In the genomic region with DNA sequence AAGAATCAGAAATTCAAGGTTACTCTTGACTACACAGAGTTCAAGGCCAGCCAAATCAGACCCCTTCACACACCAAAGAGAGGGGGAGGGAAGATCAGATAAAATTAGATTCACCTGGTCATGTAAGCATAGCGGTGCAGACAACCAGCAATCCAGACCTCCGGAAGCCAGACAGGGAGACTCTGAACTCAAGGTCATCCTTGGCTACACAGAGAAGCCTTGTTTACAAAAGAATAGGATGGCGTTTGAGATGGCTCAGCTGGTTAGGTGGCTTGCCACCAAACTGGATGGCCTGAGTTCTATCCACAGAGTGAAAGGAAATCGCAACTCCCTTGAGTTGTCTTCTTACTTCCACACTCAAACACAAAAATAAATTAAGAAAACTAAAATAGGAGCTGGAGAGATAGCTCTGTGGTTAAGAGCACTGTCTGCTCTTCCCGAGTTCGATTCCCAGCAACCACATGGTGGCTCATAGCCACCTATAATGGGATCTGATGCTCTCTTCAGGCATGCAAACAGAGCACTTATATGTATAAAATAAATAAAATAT, we compare ENCODE assay signal across 12 mouse cellular contexts. TPM values are rescaled to one million over a fixed set of nuclear protein-coding genes. Genes with fewer than 3 reads are reported as not detected.
DNase-seq lines count a peak whose midpoint lies in the region; ATAC-seq and TF ChIP-seq lines count a peak whose summit lies in the region.
"Had no signal": no experiment of that assay in that cellular context is flagged by ENCODE, and none has a peak within 500 bp of the region (broad histone marks: within the 10 kb centered on the region; RNA-seq: fewer than 3 reads in every experiment).

No protein-coding gene starts in this region.

- 68% methylated on average over 6 of the region's 6 CpGs for WGBS in heart, embryonic 11.5 days (ENCODE audit: insufficient replicate concordance)
- WGBS in midbrain, embryonic 11.5 days: 76% methylated on average over 6 of the region's 6 CpGs
- WGBS in midbrain, embryonic 10.5 days: 76% methylated on average over 6 of the region's 6 CpGs
- WGBS in limb, embryonic 12.5 days: 76% methylated on average over 6 of the region's 6 CpGs
- WGBS in stomach, postnatal 0 days: 43% methylated on average over 6 of the region's 6 CpGs

- H3K9ac ChIP-seq in heart, embryonic 11.5 days (ENCODE audit: low read depth, low read length): no peak overlapping the region
- no peak overlapping the region for H3K9ac ChIP-seq in midbrain, embryonic 11.5 days (ENCODE audit: low read length)
- H3K9ac ChIP-seq in limb, embryonic 12.5 days (replicated peaks): no peak overlapping the region
- no peak overlapping the region for H3K9ac ChIP-seq in stomach, postnatal 0 days (ENCODE audit: low read length)

- TF ChIP-seq CTCF in stomach, postnatal 0 days (IDR thresholded peaks at IDR 0.05; ENCODE audit: low read depth): no peak

- no peaks in the 10 kb centered on the region for H3K9me3 ChIP-seq in heart, embryonic 11.5 days (replicated peaks; ENCODE audit: control insufficient read depth, low read length)
- H3K9me3 ChIP-seq in midbrain, embryonic 11.5 days (ENCODE audit: control insufficient read depth, low read length): no peaks in the 10 kb centered on the region
- no peaks in the 10 kb centered on the region for H3K9me3 ChIP-seq in midbrain, embryonic 10.5 days (replicated peaks)
- no peaks in the 10 kb centered on the region for H3K9me3 ChIP-seq in limb, embryonic 12.5 days
- H3K9me3 ChIP-seq in stomach, postnatal 0 days (ENCODE audit: control insufficient read depth, low read length): no peaks in the 10 kb centered on the region
- H3K9me3 ChIP-seq: embryonic facial prominence, embryonic 12.5 days had no signal

- H3K4me1 ChIP-seq in heart, embryonic 11.5 days (ENCODE audit: control insufficient read depth, insufficient read depth, low read length): no peaks in the 10 kb centered on the region
- no peaks in the 10 kb centered on the region for H3K4me1 ChIP-seq in midbrain, embryonic 11.5 days (ENCODE audit: control insufficient read depth, insufficient read depth, low read length)
- H3K4me1 ChIP-seq in midbrain, embryonic 10.5 days: peaks cover 13% of the 10 kb centered on the region
- peaks cover 5% of the 10 kb centered on the region; the same call in 1 of the 2 replicates for H3K4me1 ChIP-seq in limb, embryonic 12.5 days (replicated peaks)
- H3K4me1 ChIP-seq in stomach, postnatal 0 days (replicated peaks; ENCODE audit: control insufficient read depth, insufficient read depth): no peaks in the 10 kb centered on the region

- H3K36me3 ChIP-seq in heart, embryonic 11.5 days (ENCODE audit: control insufficient read depth, insufficient read depth, low read length): peaks cover 6% of the 10 kb centered on the region; the same call in 1 of the 2 replicates
- no peaks in the 10 kb centered on the region; the same call in 1 of the 2 replicates for H3K36me3 ChIP-seq in midbrain, embryonic 11.5 days (ENCODE audit: control insufficient read depth, insufficient read depth, low read length)
- peaks cover 24% of the 10 kb centered on the region for H3K36me3 ChIP-seq in midbrain, embryonic 10.5 days
- peaks cover 23% of the 10 kb centered on the region for H3K36me3 ChIP-seq in limb, embryonic 12.5 days
- H3K36me3 ChIP-seq in stomach, postnatal 0 days (ENCODE audit: control insufficient read depth, insufficient read depth, low read length): peaks cover 2% of the 10 kb centered on the region

- intact Hi-C loops in heart, postnatal 36 days (cut with DNase I): loop anchor here (1.0 to 10.0 kb wide), 5 partner anchors 28 to 133 kb away; partner anchors contain the start of genes Icam4 and Tyk2

- no peaks in the 10 kb centered on the region for H3K27me3 ChIP-seq in heart, embryonic 11.5 days (ENCODE audit: control insufficient read depth, insufficient read depth, low read length)
- H3K27me3 ChIP-seq in midbrain, embryonic 11.5 days (ENCODE audit: control insufficient read depth, insufficient read depth, low read length): no peaks in the 10 kb centered on the region
- H3K27me3 ChIP-seq in midbrain, embryonic 10.5 days (ENCODE audit: low read depth, poor library complexity, severe bottlenecking): no peaks in the 10 kb centered on the region
- H3K27me3 ChIP-seq in limb, embryonic 12.5 days: no peaks in the 10 kb centered on the region
- no peaks in the 10 kb centered on the region for H3K27me3 ChIP-seq in stomach, postnatal 0 days (ENCODE audit: control insufficient read depth, insufficient read depth, low read length)
- H3K27me3 ChIP-seq: embryonic facial prominence, embryonic 12.5 days had no signal

- TF ChIP-seq EP300 in stomach, postnatal 0 days (optimal IDR thresholded peaks at IDR 0.05): no peak

- DNase-seq in heart, postnatal 36 days: no peak
- no peak for DNase-seq in midbrain, embryonic 11.5 days (ENCODE audit: low spot score, missing footprints)
- DNase-seq in midbrain, embryonic 10.5 days (ENCODE audit: low spot score): no peak
- DNase-seq in stomach, postnatal 0 days (ENCODE audit: low spot score): no peak
- no peak for DNase-seq in adrenal gland, adult 8-10 months
- DNase-seq in kidney, postnatal 14 days: no peak
- DNase-seq: cerebellum, adult 11 months; gastrocnemius, adult 2 months; right cerebral cortex, postnatal 25 days had no signal

- no peak overlapping the region for H3K4me2 ChIP-seq in heart, embryonic 11.5 days
- H3K4me2 ChIP-seq in midbrain, embryonic 11.5 days: peak overlapping the region; percentile 85; the same call in 1 of the 2 replicates
- H3K4me2 ChIP-seq in limb, embryonic 12.5 days: peak overlapping the region; percentile 86; the same call in 1 of the 2 replicates
- H3K4me2 ChIP-seq in stomach, postnatal 0 days (replicated peaks; ENCODE audit: low read depth): peak overlapping the region; percentile 86

- H3K27ac ChIP-seq in heart, embryonic 11.5 days (ENCODE audit: low read depth, low read length): no peak overlapping the region
- H3K27ac ChIP-seq in midbrain, embryonic 11.5 days (ENCODE audit: low read depth, low read length): no peak overlapping the region
- H3K27ac ChIP-seq in midbrain, embryonic 10.5 days (replicated peaks): no peak overlapping the region
- H3K27ac ChIP-seq in limb, embryonic 12.5 days: no peak overlapping the region
- no peak overlapping the region for H3K27ac ChIP-seq in stomach, postnatal 0 days (replicated peaks)

- H3K4me3 ChIP-seq in heart, embryonic 11.5 days (ENCODE audit: low read depth, low read length): peak overlapping the region; percentile 80; the same call in 1 of the 2 replicates
- H3K4me3 ChIP-seq in midbrain, embryonic 11.5 days (ENCODE audit: low read depth, low read length): no peak overlapping the region
- H3K4me3 ChIP-seq in midbrain, embryonic 10.5 days: no peak overlapping the region
- H3K4me3 ChIP-seq in limb, embryonic 12.5 days (replicated peaks): no peak overlapping the region
- no peak overlapping the region for H3K4me3 ChIP-seq in stomach, postnatal 0 days (ENCODE audit: low read depth, low read length)

- no peak for ATAC-seq in heart, embryonic 11.5 days (replicated peaks; ENCODE audit: insufficient number of reproducible peaks, low FRiP score, low TSS enrichment)
- ATAC-seq in midbrain, embryonic 11.5 days (ENCODE audit: low FRiP score): no peak
- ATAC-seq in limb, embryonic 12.5 days (ENCODE audit: insufficient number of reproducible peaks, insufficient read depth, low FRiP score, low TSS enrichment, low read depth): no peak
- ATAC-seq in stomach, postnatal 0 days (ENCODE audit: low FRiP score, low TSS enrichment): no peak

RNA-seq across cellular contexts. Expression of gene Mrpl4, which starts 0.8 kb away (rescaled TPM):
- polyA plus RNA-seq in heart, embryonic 11.5 days (2014; fragmentation: Nextera tagmentation; extraction: Ambion mirVana): 140 and 147 TPM in 2 replicates
- total RNA-seq in heart, postnatal 36 days (2021): 100 to 1,000 TPM; 139 to 148 TPM
- polyA plus RNA-seq in midbrain, embryonic 11.5 days (2014; fragmentation: Nextera tagmentation; extraction: Ambion mirVana): 120 and 121 TPM in 2 replicates
- 141 and 143 TPM in 2 replicates for polyA plus RNA-seq in midbrain, embryonic 10.5 days (2016; fragmentation: Nextera tagmentation; extraction: Ambion mirVana)
- polyA plus RNA-seq in limb, embryonic 12.5 days (2016; fragmentation: Nextera tagmentation; extraction: Ambion mirVana): 134 and 135 TPM in 2 replicates
- polyA plus RNA-seq in stomach, postnatal 0 days (2015; fragmentation: Nextera tagmentation; extraction: Ambion mirVana): 87.3 and 90.2 TPM in 2 replicates
- 100 to 1,000 TPM; 124 to 131 (median 129) TPM for total RNA-seq in adrenal gland, adult 8-10 months (2022)

RNA-seq across cellular contexts. Expression of gene Icam1, which starts 14.1 kb away (rescaled TPM):
- 8.1 and 8.5 TPM in 2 replicates for polyA plus RNA-seq in heart, embryonic 11.5 days (2014; fragmentation: Nextera tagmentation; extraction: Ambion mirVana)
- 1 to 10 TPM; 8.5 to 9.9 TPM for total RNA-seq in heart, postnatal 36 days (2021)
- polyA plus RNA-seq in midbrain, embryonic 11.5 days (2014; fragmentation: Nextera tagmentation; extraction: Ambion mirVana): 3.9 and 4.0 TPM in 2 replicates
- 4.5 and 4.9 TPM in 2 replicates for polyA plus RNA-seq in midbrain, embryonic 10.5 days (2016; fragmentation: Nextera tagmentation; extraction: Ambion mirVana)
- 8.8 and 8.9 TPM in 2 replicates for polyA plus RNA-seq in limb, embryonic 12.5 days (2016; fragmentation: Nextera tagmentation; extraction: Ambion mirVana)
- 9.5 and 11.9 TPM in 2 replicates for polyA plus RNA-seq in stomach, postnatal 0 days (2015; fragmentation: Nextera tagmentation; extraction: Ambion mirVana)
- 10 to 100 TPM; 14.9 to 33.1 (median 22.2) TPM for total RNA-seq in adrenal gland, adult 8-10 months (2022)

RNA-seq across cellular contexts. Expression of gene S1pr2, which starts 25.1 kb away (rescaled TPM):
- polyA plus RNA-seq in heart, embryonic 11.5 days (2014; fragmentation: Nextera tagmentation; extraction: Ambion mirVana): 24.6 and 26.5 TPM in 2 replicates
- 1 to 10 TPM; 3.9 to 5.1 TPM for total RNA-seq in heart, postnatal 36 days (2021)
- polyA plus RNA-seq in midbrain, embryonic 11.5 days (2014; fragmentation: Nextera tagmentation; extraction: Ambion mirVana): 18.1 and 20.1 TPM in 2 replicates
- polyA plus RNA-seq in midbrain, embryonic 10.5 days (2016; fragmentation: Nextera tagmentation; extraction: Ambion mirVana): 19.1 and 22.1 TPM in 2 replicates
- 52.9 and 53.4 TPM in 2 replicates for polyA plus RNA-seq in limb, embryonic 12.5 days (2016; fragmentation: Nextera tagmentation; extraction: Ambion mirVana)
- polyA plus RNA-seq in stomach, postnatal 0 days (2015; fragmentation: Nextera tagmentation; extraction: Ambion mirVana): 16.3 and 19.4 TPM in 2 replicates
- total RNA-seq in adrenal gland, adult 8-10 months (2022): 10 to 100 TPM; 18.8 to 36.9 (median 26.6) TPM

RNA-seq across cellular contexts. Expression of gene Icam4, which starts 27.4 kb away (rescaled TPM):
- 18.9 and 25.4 TPM in 2 replicates for polyA plus RNA-seq in heart, embryonic 11.5 days (2014; fragmentation: Nextera tagmentation; extraction: Ambion mirVana)
- 1 to 10 TPM in 1 of 2 experiments, under 1 TPM in 1; 0.65 to 1.1 TPM for total RNA-seq in heart, postnatal 36 days (2021)
- polyA plus RNA-seq in midbrain, embryonic 11.5 days (2014; fragmentation: Nextera tagmentation; extraction: Ambion mirVana): 5.4 and 9.2 TPM in 2 replicates
- polyA plus RNA-seq in midbrain, embryonic 10.5 days (2016; fragmentation: Nextera tagmentation; extraction: Ambion mirVana): 5.6 and 5.9 TPM in 2 replicates
- 1.9 and 2.5 TPM in 2 replicates for polyA plus RNA-seq in limb, embryonic 12.5 days (2016; fragmentation: Nextera tagmentation; extraction: Ambion mirVana)
- polyA plus RNA-seq in stomach, postnatal 0 days (2015; fragmentation: Nextera tagmentation; extraction: Ambion mirVana): 0.50 and 0.81 TPM in 2 replicates
- total RNA-seq in adrenal gland, adult 8-10 months (2022): 1 to 10 TPM; 1.6 to 7.8 (median 5.4) TPM

RNA-seq across cellular contexts. Expression of gene Icam5, which starts 30.1 kb away (rescaled TPM):
- not detected in 2 replicates for polyA plus RNA-seq in heart, embryonic 11.5 days (2014; fragmentation: Nextera tagmentation; extraction: Ambion mirVana)
- not detected for total RNA-seq in heart, postnatal 36 days (2021)
- not detected in 2 replicates for polyA plus RNA-seq in midbrain, embryonic 11.5 days (2014; fragmentation: Nextera tagmentation; extraction: Ambion mirVana)
- 0.05 TPM in 1 of 2 replicates, not detected in the other for polyA plus RNA-seq in midbrain, embryonic 10.5 days (2016; fragmentation: Nextera tagmentation; extraction: Ambion mirVana)
- 0.22 TPM in 1 of 2 replicates, not detected in the other for polyA plus RNA-seq in limb, embryonic 12.5 days (2016; fragmentation: Nextera tagmentation; extraction: Ambion mirVana)
- 0.15 and 0.27 TPM in 2 replicates for polyA plus RNA-seq in stomach, postnatal 0 days (2015; fragmentation: Nextera tagmentation; extraction: Ambion mirVana)
- total RNA-seq in adrenal gland, adult 8-10 months (2022): under 1 TPM; 0.23 to 0.94 (median 0.50) TPM
- total RNA-seq: gastrocnemius, adult 2 months had no signal
